Mouse (Mus musculus) neutrophil, adult 5-6 weeks (primary cell): ENCODE data around the gene Hmox2. TPM values are rescaled to one million over a fixed set of nuclear protein-coding genes. Genes with fewer than 3 reads are reported as not detected.
"Not testable (repeated sequence)": the region's sequence is repeated elsewhere in the genome, so short reads cannot be mapped to it uniquely, and the experiment has no call there.

Experiments
- ATAC-seq: fragments of 151-379, 151-347 bp; 2 replicates; pipeline ENCODE4 v1.8.0; 2017; ENCODE audit warnings: mild to moderate bottlenecking, moderate TSS enrichment; ENCODE audit not compliant: insufficient number of reproducible peaks, poor library complexity, low FRiP score, severe bottlenecking; ENCODE audit errors: extremely low read depth
- total RNA-seq: library from RNA; stranded (forward); fragments of 200-1000 nt; gene quantifications from 2 replicates; pipeline ENCODE4 v1.2.3, GENCODE M21; 2017

Hmox2 gene
- 70.6 and 97.2 TPM in 2 replicates for total RNA-seq

GRCm38 (mm10) chr16:4725780-4726527, at the start of gene Hmox2:
Gene Hmox2, plus strand, starts transcription at chr16:4726361.
- ATAC-seq, result peak; percentile 83

GRCm38 (mm10) chr16:4676836-4677235, 49.3 kb upstream of the Hmox2 start:
- ATAC-seq, result no peak

GRCm38 (mm10) chr16:4678080-4678479, 48.1 kb upstream of the Hmox2 start:
- no peak for ATAC-seq

DNA sequence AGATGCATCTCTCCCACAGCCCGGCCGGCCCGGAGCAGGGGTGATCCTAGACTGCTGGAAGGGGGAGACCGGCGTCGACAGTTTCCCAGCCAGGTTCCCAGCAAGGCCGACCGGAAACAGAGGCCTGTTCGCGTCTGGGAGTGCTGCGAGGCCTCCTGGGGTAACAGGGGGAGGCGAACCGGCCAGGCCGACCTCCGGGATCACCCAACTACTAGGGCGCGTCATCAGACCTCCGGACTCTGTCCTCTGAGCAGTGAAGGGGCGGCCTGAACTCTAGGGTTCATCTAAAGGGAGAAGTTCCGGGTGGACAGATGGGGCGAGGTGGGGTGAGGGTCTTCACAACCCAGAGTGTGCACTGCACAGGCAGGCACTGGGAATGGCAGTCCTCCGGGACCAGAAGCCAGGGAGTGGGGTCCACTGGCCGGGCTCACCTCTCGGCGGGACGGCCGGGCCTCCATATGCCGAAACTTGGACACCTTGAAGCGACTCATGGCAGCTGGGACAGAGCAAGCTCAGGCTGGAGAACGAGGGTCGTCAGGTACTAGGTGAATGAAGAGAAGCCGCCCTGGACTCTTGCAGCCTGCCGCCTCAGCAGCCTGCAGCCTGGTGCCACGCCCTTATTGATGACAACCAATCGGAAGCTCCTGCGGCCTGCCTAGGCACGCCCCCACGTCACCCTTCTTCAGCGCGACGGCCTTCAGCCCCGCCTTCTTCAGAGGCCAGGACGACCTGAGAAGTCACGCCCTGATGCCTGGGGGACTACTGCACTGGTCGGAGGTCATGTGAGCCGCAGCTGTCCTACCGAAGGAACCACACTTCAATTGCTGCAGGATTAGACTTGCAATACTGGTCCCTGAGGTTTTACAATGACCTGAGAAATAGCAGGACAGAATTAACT, 46.8 kb upstream of the Hmox2 start, which contains the start of gene Coro7:
TSS of gene Coro7 (minus strand) at position 657 of the 898 bp plus-strand sequence.
- peak; percentile 93 for ATAC-seq

DNA sequence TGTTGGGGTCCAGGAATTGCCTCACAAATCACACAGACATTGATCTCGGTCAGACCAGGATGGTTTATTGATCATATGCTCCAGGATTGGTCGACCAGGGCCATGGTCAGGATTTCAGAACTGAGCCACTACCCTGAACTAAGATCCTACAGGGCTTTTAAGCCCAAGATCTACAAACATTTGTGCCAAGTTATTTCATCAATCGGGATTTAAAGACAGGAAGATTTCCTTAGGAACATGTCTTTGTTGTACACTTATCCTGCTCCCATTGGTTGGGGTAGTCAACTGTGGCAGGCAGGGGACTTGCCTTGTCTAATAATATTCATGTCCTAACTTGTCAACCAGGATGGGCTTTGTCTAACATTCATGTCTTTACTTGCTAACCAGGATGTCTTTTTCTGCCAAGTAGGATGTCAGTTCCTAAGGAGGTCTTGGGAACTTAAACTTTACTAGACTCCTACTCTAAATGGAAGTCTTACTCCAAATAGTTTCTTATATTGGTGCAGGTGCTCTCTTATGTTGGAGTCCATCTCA, 45.2 kb upstream of the Hmox2 start:
- not testable (repeated sequence) for ATAC-seq

- ATAC-seq, result no peak
These were observed 43.5 kb upstream of the Hmox2 start for GRCm38 (mm10) chr16:4682628-4683179.

GRCm38 (mm10) chr16:4683193-4683580, 43.0 kb upstream of the Hmox2 start:
- no peak for ATAC-seq

DNA sequence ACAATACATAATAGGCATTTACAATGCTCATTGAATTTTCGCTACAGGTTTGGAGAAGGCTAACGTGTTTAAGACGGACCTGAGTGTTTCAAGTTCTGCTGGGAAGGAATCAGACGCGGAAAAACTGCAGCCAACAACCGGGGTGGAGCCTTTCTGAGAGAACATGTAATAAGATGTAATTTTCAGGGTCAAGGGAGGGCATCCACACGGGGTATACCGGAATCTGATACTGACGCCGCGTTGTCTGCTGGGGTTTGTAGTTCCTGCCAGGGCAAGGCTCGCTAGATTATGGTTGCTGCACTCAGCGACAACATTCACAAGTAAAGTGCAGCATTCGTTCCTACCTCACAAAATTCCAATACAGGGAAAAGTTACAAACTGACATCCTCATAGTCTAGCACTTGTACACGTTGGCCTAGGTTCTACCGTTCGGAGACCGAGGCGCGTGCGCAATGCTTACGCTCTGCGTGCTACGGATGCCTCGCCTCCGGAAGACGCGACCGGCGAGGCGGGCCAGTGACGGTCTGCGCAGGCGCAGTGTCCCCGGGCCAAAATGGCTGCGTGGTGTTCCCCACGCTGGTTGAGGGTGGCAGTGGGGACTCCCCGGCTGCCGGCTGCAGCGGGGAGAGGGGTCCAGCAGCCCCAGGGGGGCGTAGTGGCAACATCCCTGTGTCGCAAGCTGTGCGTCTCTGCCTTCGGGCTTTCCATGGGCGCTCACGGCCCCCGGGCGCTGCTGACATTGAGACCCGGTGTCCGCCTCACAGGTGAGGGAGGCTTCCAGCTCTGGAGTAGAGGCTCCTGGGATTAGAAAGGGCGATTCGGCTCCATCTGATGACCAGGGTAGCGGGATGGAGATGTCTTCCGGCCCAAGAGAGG, 42.3 kb upstream of the Hmox2 start:
- peak; percentile 67 for ATAC-seq

DNA sequence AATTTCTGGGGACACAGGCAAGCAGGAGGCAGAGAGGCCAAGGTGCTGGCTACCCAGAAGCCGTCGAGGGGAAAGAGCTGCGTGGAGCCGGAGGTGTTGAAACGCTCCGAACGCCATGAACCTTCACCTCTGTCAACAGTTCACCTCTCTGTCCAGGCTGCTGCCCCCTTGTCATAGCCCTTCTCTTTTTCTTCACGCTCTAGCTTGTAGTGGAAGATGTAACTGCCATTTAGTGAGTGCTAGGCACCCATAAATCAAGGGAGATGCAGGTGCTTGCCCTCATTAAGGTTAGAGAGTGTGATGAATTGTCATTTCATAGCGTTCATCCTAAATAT, 41.7 kb upstream of the Hmox2 start:
- no peak for ATAC-seq

DNA sequence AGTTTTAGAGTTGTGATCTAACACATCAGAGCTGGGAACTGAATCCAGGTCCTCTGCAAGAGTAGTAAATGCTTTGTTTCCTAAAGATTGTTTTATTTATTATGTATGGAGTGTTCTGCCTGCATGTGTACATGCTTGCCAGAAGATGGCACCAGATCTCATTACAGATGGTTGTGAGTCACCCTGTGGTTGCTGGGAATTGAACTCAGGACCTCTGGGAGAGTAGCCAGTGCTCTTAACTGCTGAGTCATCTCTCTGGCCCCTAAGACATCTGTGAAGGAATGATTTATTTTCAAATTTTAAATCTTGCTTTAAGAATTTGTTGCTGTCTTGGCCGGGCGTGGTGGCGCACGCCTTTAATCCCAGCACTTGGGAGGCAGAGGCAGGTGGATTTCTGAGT, 36.8 kb upstream of the Hmox2 start:
- ATAC-seq, result not testable (repeated sequence)

GRCm38 (mm10) chr16:4701211-4701610, 24.9 kb upstream of the Hmox2 start:
- ATAC-seq, result no peak

DNA sequence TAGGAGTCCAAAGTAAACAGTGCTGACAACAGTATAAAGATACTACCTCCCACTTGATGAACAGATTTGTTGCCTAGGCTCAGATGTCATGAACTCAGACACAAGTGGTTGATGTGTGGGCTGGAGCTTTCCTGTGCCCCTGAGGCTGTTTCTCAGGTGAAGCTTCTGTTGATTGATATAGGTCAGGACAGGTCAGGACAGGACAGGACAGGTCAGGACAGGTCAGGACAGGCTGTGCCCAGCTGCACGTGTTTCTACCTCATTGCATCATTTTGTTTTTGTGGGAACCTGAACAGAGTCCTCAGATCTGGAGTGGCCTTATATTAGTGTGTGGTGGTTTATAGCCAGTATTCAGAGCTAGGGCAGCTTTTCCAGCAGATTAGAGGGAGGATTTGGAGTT, 23.5 kb upstream of the Hmox2 start:
- no peak for ATAC-seq

DNA sequence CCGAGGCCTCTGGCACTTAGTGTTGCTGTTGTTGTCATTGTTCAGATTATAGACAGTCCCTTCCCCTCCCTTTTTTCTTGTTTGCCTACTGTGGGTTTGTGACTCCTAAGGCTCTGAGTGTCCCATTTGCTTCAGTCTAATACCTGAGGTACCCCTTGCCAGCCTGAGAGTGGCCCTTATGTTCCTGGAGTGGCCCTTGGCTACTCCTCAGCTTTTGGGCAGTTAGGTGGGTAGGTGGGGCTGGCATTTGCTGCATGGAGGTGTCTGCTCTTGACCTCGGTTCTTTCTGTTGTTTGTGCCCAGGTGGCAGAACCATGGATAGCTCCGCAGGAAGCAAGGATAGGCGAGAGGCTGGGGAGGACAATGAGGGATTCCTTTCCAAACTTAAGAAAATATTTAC, 20.6 kb upstream of the Hmox2 start:
- no peak for ATAC-seq

- no peak for ATAC-seq
These were observed 15.0 kb upstream of the Hmox2 start for GRCm38 (mm10) chr16:4711173-4711572.

DNA sequence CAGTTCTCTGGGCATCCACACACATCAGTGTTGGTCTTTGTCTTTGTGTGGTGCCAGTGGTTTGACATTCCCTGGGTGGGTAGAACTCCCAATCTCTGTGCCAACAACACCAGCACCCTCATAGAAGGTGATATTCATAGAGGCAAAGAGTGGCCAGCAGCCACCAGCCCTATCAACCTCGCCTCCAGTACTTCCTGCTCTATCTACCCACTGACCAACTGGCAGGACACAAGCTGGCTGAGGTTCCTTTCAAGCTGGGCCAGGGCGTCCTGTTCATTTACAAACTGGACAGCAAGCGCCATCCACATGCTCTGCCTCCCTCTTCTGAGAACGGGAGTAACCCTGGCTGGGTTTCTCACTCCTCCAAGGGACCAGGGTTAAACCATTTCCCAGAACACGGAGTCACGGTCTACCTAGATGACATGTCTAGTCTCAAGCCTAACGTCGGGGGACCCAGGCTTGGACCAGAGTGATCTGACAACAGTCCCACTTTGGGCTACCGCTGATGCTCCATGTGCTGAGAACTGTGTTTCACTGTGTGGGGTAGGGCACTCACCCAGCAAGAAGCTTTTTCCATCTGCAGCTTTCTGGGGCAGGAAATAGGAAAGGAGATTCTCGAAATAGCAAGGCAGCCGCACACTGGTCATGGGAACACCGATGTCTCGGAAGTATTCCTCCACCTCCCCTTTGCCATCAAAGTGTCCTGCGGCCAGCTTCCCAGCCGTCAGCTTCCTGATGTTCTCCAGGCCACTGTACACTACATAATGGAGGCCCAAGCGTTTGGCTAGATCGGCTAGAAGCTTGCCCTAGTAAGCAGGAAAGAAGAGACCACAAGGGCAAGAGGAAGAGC, 12.1 kb upstream of the Hmox2 start:
- no peak for ATAC-seq

DNA sequence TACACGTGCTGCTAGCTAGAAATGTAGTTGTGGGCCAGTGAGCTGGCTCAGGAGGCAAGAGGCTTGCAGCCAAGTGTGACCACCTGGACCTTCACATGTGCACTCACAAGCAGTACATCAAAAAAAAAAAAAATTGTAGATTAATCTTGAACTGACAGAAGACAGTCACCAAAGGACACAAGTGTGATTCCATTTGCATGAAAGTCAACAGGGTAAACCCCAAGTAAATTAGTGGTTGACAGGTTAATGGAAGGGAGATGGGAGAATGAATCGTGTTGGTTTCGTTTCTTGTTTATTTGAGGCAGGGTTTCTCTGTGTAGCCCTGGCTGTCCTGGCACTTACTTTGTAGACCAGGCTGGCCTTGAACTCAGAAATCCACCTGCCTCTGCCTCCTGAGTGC, 8.3 kb upstream of the Hmox2 start:
- no peak for ATAC-seq

DNA sequence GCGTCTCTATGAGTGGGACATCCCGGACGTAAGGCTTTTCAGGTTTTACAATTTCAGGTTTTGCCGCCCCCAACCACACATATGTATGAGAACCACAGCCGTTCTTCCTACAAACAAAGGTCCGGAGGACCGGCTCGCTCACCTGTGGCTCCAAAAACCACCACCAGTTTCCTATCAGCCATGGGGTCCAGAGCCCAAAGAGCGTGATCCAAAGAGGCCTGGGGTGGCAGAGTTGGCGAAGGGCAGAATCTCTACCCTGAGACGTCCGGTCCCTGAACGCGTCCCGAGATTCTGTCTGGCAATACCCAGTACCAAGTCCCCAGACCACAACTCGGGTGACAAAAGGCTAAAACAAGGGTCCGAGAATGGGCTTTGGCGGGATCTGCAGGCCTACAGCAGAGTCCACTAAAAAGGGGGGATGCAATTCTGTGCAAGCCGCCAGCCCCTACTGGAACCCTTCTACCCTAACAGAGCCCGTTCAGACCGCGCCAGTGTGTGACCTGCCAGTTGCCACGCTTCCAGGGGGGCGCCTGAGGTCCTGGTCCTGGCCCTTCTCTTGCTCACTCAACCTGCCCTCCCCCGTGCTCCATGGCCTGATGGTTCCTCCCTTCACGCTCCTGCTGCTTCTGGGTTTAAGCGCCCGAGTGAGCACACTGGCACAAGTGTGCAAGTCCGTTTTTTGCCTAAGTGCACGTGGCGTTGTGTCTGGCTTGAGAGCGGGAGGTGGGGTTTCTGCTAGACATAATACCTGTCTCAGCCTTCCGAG, 7.2 kb upstream of the Hmox2 start, which contains the start of gene Nmral1:
TSS of gene Nmral1 (minus strand) at position 604 of the 766 bp plus-strand sequence.
- ATAC-seq, result peak; percentile 68
